Mouse (Mus musculus): ENCODE data around the gene Gm44973.

- TF ChIP-seq CTCF (IDR thresholded peaks at IDR 0.05; ENCODE audit: low read depth, low read length) = no peak
- no peak for TF ChIP-seq POLR2A (IDR thresholded peaks at IDR 0.05; ENCODE audit: borderline replicate concordance, low read depth, low read length)
These were observed 38.5 kb upstream of the Gm44973 start for GRCm38 (mm10) chr7:4976832-4977231.
